Mouse (Mus musculus) retina, postnatal 1 day (tissue): ENCODE results near the gene Btbd35f30.
"Not testable (repeated sequence)": the region's sequence is repeated elsewhere in the genome, so short reads cannot be mapped to it uniquely, and the experiment has no call there.

Source experiments
- DNase-seq: peaks from one replicate; pipeline ENCODE4 v3.0.0-alpha.2; 2012

Btbd35f30 gene

DNA sequence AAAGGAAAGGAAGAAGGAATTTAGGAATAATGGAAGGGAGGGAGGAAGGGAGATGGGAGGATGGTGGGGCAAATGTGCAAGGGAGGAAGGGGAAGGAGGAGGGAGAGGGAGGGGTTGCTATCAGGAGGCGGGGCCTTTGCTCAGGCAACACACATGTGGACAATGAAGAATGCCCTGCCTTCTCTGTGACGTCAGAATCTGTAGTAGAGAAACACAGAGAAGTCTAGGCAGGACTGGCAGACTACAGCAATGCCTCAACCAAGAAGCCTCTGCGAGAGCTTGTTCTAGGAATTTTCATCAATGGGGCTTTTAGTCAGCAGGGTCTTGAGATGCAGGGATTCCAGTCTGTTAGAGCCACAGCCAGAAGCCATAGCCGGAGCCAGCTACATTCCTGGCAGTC lies at the start of gene Btbd35f30:
Gene Btbd35f30 (plus strand): TSS at position 301 of the 400 bp plus-strand sequence.
- DNase-seq, result not testable (repeated sequence)

DNA sequence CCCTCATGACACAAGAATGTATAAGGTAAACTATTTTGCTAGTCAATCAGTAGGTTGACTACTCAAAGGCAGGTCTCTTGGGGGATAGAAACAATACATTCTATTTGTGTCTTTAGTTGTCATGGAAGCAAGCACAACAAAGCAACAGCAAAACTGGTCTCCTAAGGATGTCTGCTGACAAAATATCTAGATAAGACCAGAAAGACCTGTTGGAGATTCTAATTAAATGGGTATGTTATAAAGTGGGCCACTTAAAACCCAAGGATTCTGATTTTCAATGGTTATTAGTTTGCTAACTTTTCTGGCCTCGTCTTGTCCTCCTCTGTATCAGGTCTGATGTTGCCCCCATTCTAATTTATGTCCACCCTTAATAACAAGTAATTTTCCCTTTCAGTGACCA lies 47.0 kb downstream of the Btbd35f30 start, which contains the start of gene Gm21789:
Gene Gm21789 (plus strand): TSS at position 301 of the 400 bp plus-strand sequence.
- DNase-seq, result not testable (repeated sequence)
